Mouse (Mus musculus) heart, adult 2 months (tissue): ENCODE measurements around the gene Rpl3l.

Experiments used
- CTCF ChIP-seq: fragments of 200-600 bp; IDR thresholded peaks from 2 replicates; pipeline ENCODE4 v1.8.1; 2022; ENCODE audit warnings: antibody characterized with exemption, mild to moderate bottlenecking, moderate library complexity
- POLR2A ChIP-seq: fragments of 200-500 bp; IDR thresholded peaks from 2 replicates; pipeline ENCODE4 v1.6.1; 2011; ENCODE audit warnings: mild to moderate bottlenecking, low read depth, low read length, control low read depth; ENCODE audit not compliant: insufficient read depth

DNA sequence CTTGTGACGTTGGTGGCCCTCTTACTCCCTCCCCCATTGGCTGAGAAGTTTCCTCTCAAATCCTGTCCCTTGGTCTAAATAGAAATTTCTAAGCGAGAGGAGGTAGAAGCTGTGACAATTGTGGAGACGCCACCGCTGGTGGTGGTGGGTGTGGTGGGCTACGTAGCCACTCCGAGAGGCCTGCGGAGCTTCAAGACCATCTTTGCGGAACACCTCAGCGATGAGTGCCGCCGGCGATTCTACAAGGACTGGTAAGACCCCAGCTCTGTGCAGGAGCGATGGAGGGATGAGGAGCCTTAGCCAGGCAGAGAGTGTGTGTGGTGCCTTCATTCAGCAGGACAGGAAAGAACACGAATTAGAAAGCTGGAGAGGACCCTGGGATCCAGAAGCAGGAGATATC is 3.2 kb downstream of the Rpl3l start:
- no peak for TF ChIP-seq CTCF
- no peak for TF ChIP-seq POLR2A
